Mouse (Mus musculus) embryonic fibroblast, embryonic 13.5 days (primary cell): Measurements from ENCODE around the gene Dhx36.

ENCODE experiments used
- CTCF ChIP-seq: IDR thresholded peaks from 2 replicates; pipeline ENCODE4 v1.5.1; 2011; ENCODE audit warnings: mild to moderate bottlenecking, control low read depth, low read length, moderate library complexity, borderline replicate concordance; ENCODE audit not compliant: insufficient read depth
- POLR2A ChIP-seq: IDR thresholded peaks from 2 replicates; pipeline ENCODE4 v1.6.1; 2011; ENCODE audit warnings: low read depth, mild to moderate bottlenecking, control low read depth, low read length, moderate library complexity

- TF ChIP-seq POLR2A (no peak), CTCF (no peak)
Measured at GRCm38 (mm10) chr3:62459483-62459882, 47.3 kb downstream of the Dhx36 start.
